Mouse (Mus musculus): ENCODE data around the gene Dmbx1. TPM values are rescaled to one million over a fixed set of nuclear protein-coding genes. Genes with fewer than 3 reads are reported as not detected.

The Dmbx1 gene
- polyA plus RNA-seq, 1 experiment from 2014 or later, result 0.05 TPM

- H3K27me3 ChIP-seq (replicated peaks; ENCODE audit: control insufficient read depth, insufficient read depth, low read length), result peaks cover 81% of the 10 kb centered on the region
- ATAC-seq (no peak), DNase-seq (ENCODE audit: low spot score) (no peak)
- no peaks in the 10 kb centered on the region for H3K36me3 ChIP-seq (ENCODE audit: control insufficient read depth, insufficient read depth, low read length)
- no peak overlapping the region for H3K4me3 ChIP-seq (ENCODE audit: low read depth, low read length)
- 52% methylated on average over 13 of the region's 13 CpGs for WGBS
- H3K4me1 ChIP-seq (ENCODE audit: control insufficient read depth, insufficient read depth, low read length), result no peaks in the 10 kb centered on the region
- H3K9me3 ChIP-seq (replicated peaks; ENCODE audit: control insufficient read depth, low read length), result no peaks in the 10 kb centered on the region
- no peak overlapping the region for H3K4me2 ChIP-seq (ENCODE audit: low read length)
- no peak overlapping the region for H3K9ac ChIP-seq (ENCODE audit: low read length)
- H3K27ac ChIP-seq (ENCODE audit: low read depth, low read length), result no peak overlapping the region
Observed at GRCm38 (mm10) chr4:115931556-115932088, 8.1 kb downstream of the Dmbx1 start.

- DNase-seq (ENCODE audit: low spot score), result no peak
Observed at GRCm38 (mm10) chr4:115927637-115928036, 12.1 kb downstream of the Dmbx1 start.

GRCm38 (mm10) chr4:115923262-115923880 is 16.4 kb downstream of the Dmbx1 start:
- Histone ChIP-seq H3K4me1 (ENCODE audit: control insufficient read depth, insufficient read depth, low read length) (no peaks in the 10 kb centered on the region), H3K4me2 (ENCODE audit: low read length) (no peak overlapping the region), H3K4me3 (ENCODE audit: low read depth, low read length) (no peak overlapping the region), H3K9ac (ENCODE audit: low read length) (no peak overlapping the region), H3K9me3 (replicated peaks; ENCODE audit: control insufficient read depth, low read length) (no peaks in the 10 kb centered on the region), H3K36me3 (ENCODE audit: control insufficient read depth, insufficient read depth, low read length) (no peaks in the 10 kb centered on the region), H3K27ac (ENCODE audit: low read depth, low read length) (no peak overlapping the region), H3K27me3 (replicated peaks; ENCODE audit: control insufficient read depth, insufficient read depth, low read length) (peaks cover 9% of the 10 kb centered on the region)
- ATAC-seq, result no peak
- no peak for DNase-seq (ENCODE audit: low spot score)
- WGBS, result 67% methylated on average over 16 of the region's 16 CpGs

More at GRCm38 (mm10) chr4:115927637-115928036, 12.1 kb downstream of the Dmbx1 start:
- H3K9ac ChIP-seq (ENCODE audit: low read length), result no peak overlapping the region
- H3K9me3 ChIP-seq (replicated peaks; ENCODE audit: control insufficient read depth, low read length), result no peaks in the 10 kb centered on the region
- peaks cover 45% of the 10 kb centered on the region for H3K27me3 ChIP-seq (replicated peaks; ENCODE audit: control insufficient read depth, insufficient read depth, low read length)
- no peak overlapping the region for H3K4me2 ChIP-seq (ENCODE audit: low read length)
- no peaks in the 10 kb centered on the region for H3K4me1 ChIP-seq (ENCODE audit: control insufficient read depth, insufficient read depth, low read length)
- no peaks in the 10 kb centered on the region for H3K36me3 ChIP-seq (ENCODE audit: control insufficient read depth, insufficient read depth, low read length)
- no peak overlapping the region for H3K27ac ChIP-seq (ENCODE audit: low read depth, low read length)
- no peak overlapping the region for H3K4me3 ChIP-seq (ENCODE audit: low read depth, low read length)
- no peak for ATAC-seq
- 63% methylated on average over 7 of the region's 7 CpGs for WGBS

- DNase-seq (ENCODE audit: low spot score) (no peak), ATAC-seq (no peak)
- H3K4me1 ChIP-seq (ENCODE audit: control insufficient read depth, insufficient read depth, low read length), result no peaks in the 10 kb centered on the region
- no peak overlapping the region for H3K27ac ChIP-seq (ENCODE audit: low read depth, low read length)
- no peak overlapping the region for H3K9ac ChIP-seq (ENCODE audit: low read length)
- no peaks in the 10 kb centered on the region for H3K36me3 ChIP-seq (ENCODE audit: control insufficient read depth, insufficient read depth, low read length)
- H3K9me3 ChIP-seq (replicated peaks; ENCODE audit: control insufficient read depth, low read length), result no peaks in the 10 kb centered on the region
- WGBS, result 87% methylated on average over 5 of the region's 5 CpGs
- H3K4me2 ChIP-seq (ENCODE audit: low read length), result no peak overlapping the region
- H3K4me3 ChIP-seq (ENCODE audit: low read depth, low read length), result no peak overlapping the region
- H3K27me3 ChIP-seq (replicated peaks; ENCODE audit: control insufficient read depth, insufficient read depth, low read length), result peaks cover 12% of the 10 kb centered on the region
Observed at GRCm38 (mm10) chr4:115922688-115923087, 17.0 kb downstream of the Dmbx1 start.

GRCm38 (mm10) chr4:115919911-115920310 is 19.8 kb downstream of the Dmbx1 start:
- Histone ChIP-seq H3K9me3 (replicated peaks; ENCODE audit: control insufficient read depth, low read length) (no peaks in the 10 kb centered on the region), H3K36me3 (ENCODE audit: control insufficient read depth, insufficient read depth, low read length) (no peaks in the 10 kb centered on the region), H3K4me2 (ENCODE audit: low read length) (no peak overlapping the region), H3K27me3 (replicated peaks; ENCODE audit: control insufficient read depth, insufficient read depth, low read length) (peaks cover 11% of the 10 kb centered on the region), H3K9ac (ENCODE audit: low read length) (no peak overlapping the region), H3K27ac (ENCODE audit: low read depth, low read length) (no peak overlapping the region), H3K4me1 (ENCODE audit: control insufficient read depth, insufficient read depth, low read length) (no peaks in the 10 kb centered on the region), H3K4me3 (ENCODE audit: low read depth, low read length) (no peak overlapping the region)
- WGBS, result 80% methylated on average over 16 of the region's 16 CpGs
- ATAC-seq (no peak), DNase-seq (ENCODE audit: low spot score) (no peak)

GRCm38 (mm10) chr4:115911586-115911985 is 28.1 kb downstream of the Dmbx1 start:
- 0 out of 2 replicates have a peak, but pooled peaks cover 4% of the 10 kb centered on the region for H3K4me1 ChIP-seq (ENCODE audit: control insufficient read depth, insufficient read depth, low read length)
- H3K27ac ChIP-seq (ENCODE audit: low read depth, low read length), result no peak overlapping the region
- no peak overlapping the region for H3K4me3 ChIP-seq (ENCODE audit: low read depth, low read length)
- H3K27me3 ChIP-seq (replicated peaks; ENCODE audit: control insufficient read depth, insufficient read depth, low read length), result peaks cover 7% of the 10 kb centered on the region
- no peaks in the 10 kb centered on the region for H3K36me3 ChIP-seq (ENCODE audit: control insufficient read depth, insufficient read depth, low read length)
- no peak overlapping the region for H3K4me2 ChIP-seq (ENCODE audit: low read length)
- H3K9me3 ChIP-seq (replicated peaks; ENCODE audit: control insufficient read depth, low read length), result no peaks in the 10 kb centered on the region
- ATAC-seq (no peak), DNase-seq (ENCODE audit: low spot score) (no peak)
- WGBS, result 5% methylated on average over 4 of the region's 4 CpGs
- no peak overlapping the region for H3K9ac ChIP-seq (ENCODE audit: low read length)

GRCm38 (mm10) chr4:115908641-115909040 is 31.1 kb downstream of the Dmbx1 start:
- H3K4me1 ChIP-seq (ENCODE audit: control insufficient read depth, insufficient read depth, low read length), result peaks cover 9% of the 10 kb centered on the region; the same call in 1 of the 2 replicates
- no peak overlapping the region for H3K4me2 ChIP-seq (ENCODE audit: low read length)
- peak; percentile 85 for DNase-seq (ENCODE audit: low spot score)
- peaks cover 20% of the 10 kb centered on the region for H3K27me3 ChIP-seq (replicated peaks; ENCODE audit: control insufficient read depth, insufficient read depth, low read length)
- H3K4me3 ChIP-seq (ENCODE audit: low read depth, low read length), result no peak overlapping the region
- no peak overlapping the region for H3K27ac ChIP-seq (ENCODE audit: low read depth, low read length)
- ATAC-seq, result peak; percentile 89
- no peaks in the 10 kb centered on the region for H3K36me3 ChIP-seq (ENCODE audit: control insufficient read depth, insufficient read depth, low read length)
- H3K9me3 ChIP-seq (replicated peaks; ENCODE audit: control insufficient read depth, low read length), result no peaks in the 10 kb centered on the region
- 2% methylated on average over 7 of the region's 7 CpGs for WGBS
- no peak overlapping the region for H3K9ac ChIP-seq (ENCODE audit: low read length)

- Histone ChIP-seq H3K9me3 (replicated peaks; ENCODE audit: control insufficient read depth, low read length) (no peaks in the 10 kb centered on the region), H3K36me3 (ENCODE audit: control insufficient read depth, insufficient read depth, low read length) (no peaks in the 10 kb centered on the region), H3K4me2 (ENCODE audit: low read length) (no peak overlapping the region), H3K4me1 (ENCODE audit: control insufficient read depth, insufficient read depth, low read length) (peaks cover 9% of the 10 kb centered on the region; the same call in 1 of the 2 replicates), H3K27me3 (replicated peaks; ENCODE audit: control insufficient read depth, insufficient read depth, low read length) (peaks cover 20% of the 10 kb centered on the region), H3K27ac (ENCODE audit: low read depth, low read length) (no peak overlapping the region), H3K9ac (ENCODE audit: low read length) (no peak overlapping the region), H3K4me3 (ENCODE audit: low read depth, low read length) (no peak overlapping the region)
- no peak for DNase-seq (ENCODE audit: low spot score)
- 47% methylated on average over 1 of the region's 1 CpGs for WGBS
- ATAC-seq, result no peak
Observed at GRCm38 (mm10) chr4:115907994-115908393, 31.7 kb downstream of the Dmbx1 start.

- WGBS, result 78% methylated on average over 3 of the region's 3 CpGs
- ATAC-seq (no peak), DNase-seq (ENCODE audit: low spot score) (no peak)
- no peak overlapping the region for H3K27ac ChIP-seq (ENCODE audit: low read depth, low read length)
- peaks cover 9% of the 10 kb centered on the region; the same call in 1 of the 2 replicates for H3K4me1 ChIP-seq (ENCODE audit: control insufficient read depth, insufficient read depth, low read length)
- no peaks in the 10 kb centered on the region for H3K36me3 ChIP-seq (ENCODE audit: control insufficient read depth, insufficient read depth, low read length)
- H3K9me3 ChIP-seq (replicated peaks; ENCODE audit: control insufficient read depth, low read length), result no peaks in the 10 kb centered on the region
- H3K4me3 ChIP-seq (ENCODE audit: low read depth, low read length), result no peak overlapping the region
- peaks cover 28% of the 10 kb centered on the region for H3K27me3 ChIP-seq (replicated peaks; ENCODE audit: control insufficient read depth, insufficient read depth, low read length)
- no peak overlapping the region for H3K9ac ChIP-seq (ENCODE audit: low read length)
- no peak overlapping the region for H3K4me2 ChIP-seq (ENCODE audit: low read length)
Observed at GRCm38 (mm10) chr4:115906791-115907190, 32.9 kb downstream of the Dmbx1 start.
